Mouse (Mus musculus) CH12.LX (cell line): ENCODE data around the gene Parp9.

Experiments
- EP300 ChIP-seq: IDR thresholded peaks from 2 replicates; pipeline ENCODE4 v1.6.1; 2011; ENCODE audit warnings: low read length, improper control_type of control experiment
- MXI1 ChIP-seq: IDR thresholded peaks from 2 replicates; pipeline ENCODE4 v1.6.1; 2011; ENCODE audit warnings: mild to moderate bottlenecking, low read depth, low read length, improper control_type of control experiment
- MYC ChIP-seq: IDR thresholded peaks from 2 replicates; pipeline ENCODE4 v1.6.1; 2011; ENCODE audit warnings: low read depth, mild to moderate bottlenecking, improper control_type of control experiment, low read length

GRCm38 (mm10) chr16:35903014-35903640 is 35.1 kb upstream of the Parp9 start:
- TF ChIP-seq EP300 (peak; percentile 75), MXI1 (no peak), MYC (no peak)
